Mouse (Mus musculus) G1E (cell line): ENCODE results near the gene Bola1.

Experiments used
- CTCF ChIP-seq: IDR thresholded peaks from 2 replicates; pipeline ENCODE4 v1.5.1; 2012; ENCODE audit warnings: low read depth, low read length, inconsistent platforms, mixed read lengths
- POLR2AphosphoS5 ChIP-seq: IDR thresholded peaks from 2 replicates; pipeline ENCODE4 v1.6.1; 2012; ENCODE audit warnings: low read depth, low read length, inconsistent platforms; ENCODE audit not compliant: insufficient replicate concordance

GRCm38 (mm10) chr3:96230404-96230803 is 10.9 kb upstream of the Bola1 start:
- TF ChIP-seq CTCF (no peak), POLR2AphosphoS5 (no peak)
